Mouse (Mus musculus) brain, embryonic 18.5 days (tissue): ENCODE measurements at regions not wholly inside any gene's neighbourhood (a gene's known extent, or its start where the extent isn't known, plus 50 kb on each side); places are given as distances from the start of the nearest gene placed in this dataset.
"Not testable (repeated sequence)": the region's sequence is repeated elsewhere in the genome, so short reads cannot be mapped to it uniquely, and the experiment has no call there.

Experiments used
- DNase-seq: peaks from one replicate; pipeline ENCODE4 v3.0.0-alpha.2; 2012; ENCODE audit warnings: low read depth, low spot score

GRCm38 (mm10) chr1:51602071-51602470, 123.8 kb upstream of the Nabp1 start:
- no peak for DNase-seq

DNA sequence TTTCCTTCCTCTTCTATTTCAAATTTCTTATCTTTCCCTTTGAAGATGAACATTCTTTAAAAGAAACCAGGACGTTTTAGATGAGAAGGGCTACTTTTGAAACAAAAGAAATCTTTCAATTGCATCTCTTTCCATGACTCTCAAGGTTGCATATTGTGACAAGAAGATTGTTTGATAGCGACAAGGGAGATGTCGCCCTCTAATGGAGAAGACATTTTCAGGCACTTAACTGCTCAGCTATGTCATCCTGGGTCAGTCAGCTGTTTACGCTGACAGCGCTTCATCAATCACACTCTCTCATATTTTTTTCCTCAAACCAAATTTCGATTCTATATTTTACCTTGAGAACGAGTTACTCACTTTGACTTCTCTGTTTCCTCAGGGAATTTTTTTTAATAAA, 122.2 kb upstream of the Nabp1 start:
- DNase-seq = no peak

DNA sequence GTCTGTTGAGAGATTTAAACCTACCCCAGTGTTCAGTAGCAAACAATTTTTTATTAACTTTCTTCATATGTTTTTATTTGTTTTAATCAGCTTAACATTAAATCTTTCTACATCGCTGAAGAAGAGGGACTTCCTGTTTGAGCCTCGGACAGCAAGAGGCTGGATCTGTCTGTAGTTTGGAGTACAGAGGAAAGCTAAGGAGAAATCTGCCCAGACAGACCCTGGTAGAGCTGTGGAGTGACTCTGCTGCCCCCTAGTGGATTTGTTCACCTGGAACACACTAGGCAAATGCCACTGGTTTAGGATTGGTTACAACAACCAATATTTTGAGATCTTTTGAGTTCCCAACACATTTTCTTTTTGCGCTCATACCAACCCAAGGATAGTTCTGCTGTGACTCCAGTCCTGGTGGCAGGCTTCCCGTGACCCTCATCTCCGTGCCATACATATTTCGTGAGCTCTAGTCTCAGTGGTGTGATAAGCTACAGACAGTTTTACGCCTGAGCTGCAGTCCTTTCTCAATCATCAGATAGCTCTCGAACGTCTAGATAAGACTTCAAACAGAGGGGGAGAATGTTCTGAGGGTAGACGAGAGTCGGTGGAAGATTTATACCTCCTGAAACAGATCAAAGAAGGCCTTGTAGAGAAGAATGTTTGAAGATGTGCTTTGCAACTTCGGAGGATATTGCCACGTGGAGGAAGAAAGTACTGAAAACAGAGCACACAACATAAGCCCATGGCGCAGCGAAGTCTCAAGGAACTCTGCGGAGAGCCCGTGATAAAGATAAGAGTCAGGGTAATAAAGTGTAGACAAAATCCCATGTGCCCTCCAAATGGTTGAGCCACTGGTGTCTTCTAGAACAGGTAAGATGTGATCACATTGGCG, 119.0 kb upstream of the Nabp1 start:
- peak; percentile 76 for DNase-seq

- DNase-seq = no peak
These were observed 116.4 kb upstream of the Nabp1 start for GRCm38 (mm10) chr1:51594666-51595065.

- no peak for DNase-seq
These were observed 115.6 kb upstream of the Nabp1 start for GRCm38 (mm10) chr1:51593621-51594441.

GRCm38 (mm10) chr1:51591886-51592285, 113.7 kb upstream of the Nabp1 start:
- no peak for DNase-seq

- DNase-seq = no peak
These were observed 112.6 kb upstream of the Nabp1 start for GRCm38 (mm10) chr1:51590606-51591400.

DNA sequence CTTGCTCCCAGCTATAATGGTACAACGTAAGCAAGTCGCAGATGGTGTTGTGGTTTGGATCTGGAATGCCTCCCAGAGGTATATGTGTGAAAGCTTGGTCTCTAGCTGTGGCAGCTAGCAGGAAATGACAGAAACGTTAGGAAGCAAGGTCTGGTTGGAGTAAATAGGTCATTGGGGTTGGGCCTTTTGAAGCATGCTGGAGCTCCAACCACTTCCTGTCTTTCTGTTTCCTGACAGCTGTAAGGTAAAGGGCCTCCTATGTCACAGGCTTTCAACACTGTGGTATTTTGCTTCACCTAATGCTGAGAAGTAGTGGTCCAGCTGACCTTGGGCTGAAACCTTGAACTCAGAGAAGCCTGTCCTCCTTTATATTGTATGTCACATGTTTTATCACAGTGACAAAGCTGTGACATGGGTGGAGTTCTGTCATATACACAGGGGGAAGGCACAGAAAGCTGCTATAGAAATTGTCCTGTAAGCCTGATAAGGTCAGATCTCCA, 106.8 kb upstream of the Nabp1 start:
- DNase-seq = no peak

- no peak for DNase-seq
These were observed 105.6 kb upstream of the Nabp1 start for GRCm38 (mm10) chr1:51583871-51584270.

- DNase-seq = no peak
These were observed 101.8 kb upstream of the Nabp1 start for GRCm38 (mm10) chr1:51580074-51580473.

DNA sequence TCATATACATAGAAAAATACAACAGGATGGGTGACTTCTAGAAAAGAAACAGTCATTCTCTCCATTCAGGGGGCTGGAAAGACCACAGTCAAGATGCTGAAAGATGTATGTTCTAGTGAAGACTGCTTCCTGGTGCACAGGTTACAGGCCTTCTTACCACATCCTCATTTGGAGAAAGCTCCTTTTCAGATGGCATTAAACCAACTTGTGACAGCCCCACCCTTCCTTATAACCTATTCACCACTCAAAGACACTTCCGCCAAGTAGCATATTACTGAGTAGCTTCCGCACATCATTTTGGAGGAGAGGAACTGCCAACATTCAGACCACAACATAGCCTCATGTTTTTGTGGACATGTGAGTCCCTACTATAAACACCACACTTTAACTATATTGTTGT, 99.5 kb upstream of the Nabp1 start:
- DNase-seq = no peak

DNA sequence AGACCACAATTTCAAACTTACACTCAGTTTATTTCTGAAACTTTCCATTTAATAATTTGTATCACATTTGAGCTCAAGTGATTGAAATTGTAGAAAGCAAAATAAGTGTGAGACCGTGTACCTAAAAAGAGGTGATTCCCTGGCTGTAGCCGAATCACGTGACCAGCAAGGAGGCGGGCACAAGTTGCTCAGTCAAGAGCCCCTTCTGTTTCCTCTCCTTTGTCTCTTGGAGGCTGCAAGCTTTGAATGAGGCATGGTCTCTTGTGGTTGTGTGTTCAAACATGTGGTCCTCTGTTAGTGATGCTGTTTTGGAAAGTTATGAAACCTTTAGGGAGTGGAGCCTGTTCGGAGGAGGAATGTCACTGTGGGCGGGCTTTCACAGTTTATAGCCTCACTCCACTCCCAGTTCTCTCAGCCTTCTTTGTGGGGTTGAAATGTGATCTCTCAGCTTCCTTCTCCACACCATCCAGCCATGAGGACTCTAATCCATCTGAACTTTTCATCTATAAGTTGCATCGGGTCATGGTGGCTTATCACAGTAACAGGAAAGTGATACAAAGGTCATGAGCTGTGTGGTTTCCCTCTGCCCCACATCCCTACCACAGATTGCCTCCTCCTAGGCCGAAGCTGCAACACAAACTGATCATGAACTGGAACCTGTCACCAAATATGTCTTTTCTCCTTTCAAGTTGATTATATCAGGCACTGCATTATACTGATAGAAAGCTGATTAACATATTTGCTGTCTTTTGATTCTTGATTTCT, 94.3 kb upstream of the Nabp1 start:
- DNase-seq = no peak

- DNase-seq = no peak
These were observed 91.4 kb upstream of the Nabp1 start for GRCm38 (mm10) chr1:51569625-51570024.

DNA sequence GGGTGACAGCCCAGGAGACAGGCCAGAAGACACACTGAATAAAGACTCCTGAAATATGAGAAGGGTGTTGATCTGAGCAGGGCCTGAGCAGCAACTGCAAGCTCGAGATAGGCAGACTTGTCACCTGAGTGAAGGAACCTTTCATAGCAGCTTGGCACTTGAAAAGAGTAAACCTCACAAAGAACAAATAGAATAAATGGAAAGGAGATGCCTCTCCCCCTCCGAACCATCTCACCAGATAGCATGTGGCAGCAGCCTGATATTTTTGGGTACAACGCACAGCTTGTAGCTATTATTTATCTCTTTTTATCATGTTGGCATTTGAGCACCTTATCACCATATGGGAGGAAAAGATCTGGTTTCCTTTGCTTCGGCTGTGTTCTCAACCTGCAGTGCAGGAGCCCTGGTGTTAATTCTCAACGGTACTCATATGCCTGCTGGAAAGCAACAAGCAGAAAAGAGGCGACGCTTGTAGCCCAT, 88.0 kb upstream of the Nabp1 start:
- DNase-seq = no peak

DNA sequence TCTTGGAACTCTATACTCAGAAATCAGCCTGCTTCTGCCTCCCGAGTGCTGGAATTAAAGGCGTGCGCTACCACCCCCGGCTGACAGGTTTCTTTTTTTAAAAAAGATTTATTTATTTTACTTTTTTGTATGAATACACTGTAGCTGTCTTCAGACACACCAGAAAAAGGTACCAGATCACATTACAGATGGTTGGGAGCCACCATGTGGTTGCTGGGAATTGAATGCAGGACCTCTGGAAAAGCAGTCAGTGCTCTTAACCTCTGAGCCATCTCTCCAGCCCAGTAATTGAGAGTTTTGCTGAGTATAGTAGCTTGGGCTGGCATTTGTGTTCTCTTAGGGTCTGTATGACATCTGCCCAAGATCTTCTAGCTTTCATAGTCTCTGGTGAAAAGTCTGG, 78.4 kb upstream of the Nabp1 start:
- not testable (repeated sequence) for DNase-seq

GRCm38 (mm10) chr1:51553738-51554137, 75.5 kb upstream of the Nabp1 start:
- DNase-seq = no peak

GRCm38 (mm10) chr1:51551624-51552023, 73.4 kb upstream of the Nabp1 start:
- DNase-seq = no peak

DNA sequence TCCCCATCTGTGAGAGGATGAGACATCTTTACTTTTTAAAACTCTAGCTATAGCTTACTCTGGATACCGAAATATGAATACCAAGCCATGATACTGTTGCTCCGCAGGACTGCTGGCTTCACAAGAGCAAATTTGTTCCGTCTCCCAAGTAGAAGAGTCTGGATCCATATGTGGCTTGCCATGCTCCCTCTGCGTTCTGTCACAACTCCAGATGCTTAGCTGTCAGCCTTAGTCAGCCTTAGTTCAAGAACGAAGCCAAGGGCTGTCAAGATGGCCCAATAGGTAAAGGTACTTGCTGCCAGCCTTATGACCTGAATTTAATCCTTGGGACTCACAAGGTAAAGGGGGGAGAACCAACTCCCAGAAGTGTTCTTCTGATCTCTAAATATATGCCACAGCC, 64.6 kb upstream of the Nabp1 start:
- DNase-seq = no peak

GRCm38 (mm10) chr1:51539634-51540033, 61.4 kb upstream of the Nabp1 start:
- no peak for DNase-seq

GRCm38 (mm10) chr1:51538836-51539235, 60.6 kb upstream of the Nabp1 start:
- no peak for DNase-seq
